Comparison of ENCODE assay signal across 8 mouse cellular contexts in the genomic region with DNA sequence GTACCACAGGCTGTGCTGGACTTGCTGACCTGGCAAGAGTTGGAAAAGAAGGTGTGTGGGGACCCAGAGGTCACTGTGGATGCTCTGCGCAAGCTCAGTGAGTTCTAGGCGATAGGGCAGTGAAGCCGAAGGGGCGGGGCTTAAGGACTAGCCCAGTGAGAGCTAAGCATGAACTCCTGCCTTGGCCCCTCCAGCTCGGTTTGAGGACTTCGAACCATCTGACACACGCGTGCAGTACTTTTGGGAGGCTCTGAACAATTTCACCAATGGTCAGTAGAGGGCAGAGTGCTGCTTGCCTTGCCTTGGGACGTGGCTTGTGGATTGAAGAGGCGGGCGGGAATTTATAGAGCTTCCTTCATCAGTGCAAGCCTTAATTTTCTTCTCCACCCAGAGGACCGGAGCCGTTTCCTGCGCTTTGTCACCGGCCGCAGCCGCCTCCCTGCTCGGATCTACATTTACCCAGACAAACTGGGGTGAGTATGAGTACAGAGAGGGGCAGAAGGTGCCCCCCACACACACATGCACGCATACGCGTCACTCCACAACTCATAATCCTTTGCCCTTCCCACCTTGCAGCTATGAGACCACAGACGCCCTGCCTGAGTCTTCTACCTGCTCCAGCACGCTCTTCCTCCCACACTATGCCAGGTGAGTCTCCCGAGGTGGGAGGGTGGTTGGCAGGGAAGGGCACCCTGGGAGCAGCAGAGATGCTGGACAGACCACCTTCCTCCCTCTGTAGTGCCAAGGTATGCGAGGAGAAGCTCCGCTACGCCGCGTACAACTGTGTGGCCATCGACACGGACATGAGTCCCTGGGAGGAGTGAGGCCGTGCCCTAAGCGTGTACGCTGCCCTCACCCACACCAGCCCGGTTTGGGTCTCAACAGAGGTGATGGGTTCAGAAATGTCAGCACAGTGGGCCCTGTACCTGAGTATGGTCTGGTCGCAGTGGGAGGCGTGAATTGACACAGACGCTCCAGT. TPM values are rescaled to one million over a fixed set of nuclear protein-coding genes. Genes with fewer than 3 reads are reported as not detected.
DNase-seq lines count a peak whose midpoint lies in the region; ATAC-seq and TF ChIP-seq lines count a peak whose summit lies in the region.

No protein-coding gene starts in this region.

- no peaks in the 10 kb centered on the region for H3K27me3 ChIP-seq in C2C12 (ENCODE audit: control insufficient read depth, insufficient read depth, insufficient read length)
- H3K27me3 ChIP-seq in heart, embryonic 11.5 days (ENCODE audit: control insufficient read depth, insufficient read depth, low read length) = no peaks in the 10 kb centered on the region
- no peaks in the 10 kb centered on the region for H3K27me3 ChIP-seq in kidney, embryonic 14.5 days (ENCODE audit: control insufficient read depth, insufficient read depth, low read length)
- no peaks in the 10 kb centered on the region for H3K27me3 ChIP-seq in liver, embryonic 13.5 days

- no peaks in the 10 kb centered on the region for H3K9me3 ChIP-seq in heart, embryonic 11.5 days (replicated peaks; ENCODE audit: control insufficient read depth, low read length)
- no peaks in the 10 kb centered on the region for H3K9me3 ChIP-seq in kidney, embryonic 14.5 days (ENCODE audit: control insufficient read depth, low read length)
- H3K9me3 ChIP-seq in liver, embryonic 13.5 days (replicated peaks) = no peaks in the 10 kb centered on the region

- WGBS in heart, embryonic 11.5 days (ENCODE audit: insufficient replicate concordance) = 52% methylated on average over 38 of the region's 38 CpGs
- WGBS in kidney, embryonic 14.5 days = 54% methylated on average over 38 of the region's 38 CpGs
- WGBS in liver, embryonic 13.5 days (ENCODE audit: insufficient replicate concordance) = 61% methylated on average over 38 of the region's 38 CpGs

- ATAC-seq in heart, embryonic 11.5 days (replicated peaks; ENCODE audit: insufficient number of reproducible peaks, low FRiP score, low TSS enrichment) = peak; percentile 25; the same call in 1 of the 2 replicates
- ATAC-seq in kidney, embryonic 14.5 days (ENCODE audit: low FRiP score, low TSS enrichment) = peak; percentile 66
- ATAC-seq in liver, embryonic 13.5 days (ENCODE audit: low read depth) = peak; percentile 57

- peak; percentile 33 for TF ChIP-seq CTCF in C2C12 (IDR thresholded peaks at IDR 0.05; ENCODE audit: control insufficient read depth, insufficient read depth, insufficient read length)

- no peaks in the 10 kb centered on the region for H3K4me1 ChIP-seq in heart, embryonic 11.5 days (ENCODE audit: control insufficient read depth, insufficient read depth, low read length)
- no peaks in the 10 kb centered on the region for H3K4me1 ChIP-seq in kidney, embryonic 14.5 days (ENCODE audit: control insufficient read depth, insufficient read depth, low read length)
- H3K4me1 ChIP-seq in liver, embryonic 13.5 days (replicated peaks) = peaks cover 7% of the 10 kb centered on the region

- no peak overlapping the region for H3ac ChIP-seq in C2C12 (ENCODE audit: control insufficient read depth, insufficient read length, low read depth)

- H3K79me3 ChIP-seq in C2C12 (ENCODE audit: low read depth) = no peaks in the 10 kb centered on the region

- H3K4me2 ChIP-seq in heart, embryonic 11.5 days = no peak overlapping the region
- H3K4me2 ChIP-seq in kidney, embryonic 14.5 days (replicated peaks; ENCODE audit: low read depth, low read length) = no peak overlapping the region
- H3K4me2 ChIP-seq in liver, embryonic 13.5 days = no peak overlapping the region

- no peak overlapping the region for H3K4me3 ChIP-seq in C2C12 (ENCODE audit: insufficient read depth, poor library complexity, severe bottlenecking)
- no peak overlapping the region for H3K4me3 ChIP-seq in heart, embryonic 11.5 days (ENCODE audit: low read depth, low read length)
- no peak overlapping the region for H3K4me3 ChIP-seq in kidney, embryonic 14.5 days (ENCODE audit: low read length)
- H3K4me3 ChIP-seq in liver, embryonic 13.5 days (replicated peaks) = no peak overlapping the region

- no peak overlapping the region for H3K27ac ChIP-seq in heart, embryonic 11.5 days (ENCODE audit: low read depth, low read length)
- no peak overlapping the region for H3K27ac ChIP-seq in kidney, embryonic 14.5 days (ENCODE audit: low read depth, low read length)
- H3K27ac ChIP-seq in liver, embryonic 13.5 days = no peak overlapping the region

- H3K9ac ChIP-seq in heart, embryonic 11.5 days (ENCODE audit: low read depth, low read length) = 0 out of 2 replicates have a peak overlapping the region, but pooled peaks have one; percentile 18
- no peak overlapping the region for H3K9ac ChIP-seq in kidney, embryonic 14.5 days (ENCODE audit: low read depth, low read length)
- H3K9ac ChIP-seq in liver, embryonic 13.5 days = no peak overlapping the region

- H3K79me2 ChIP-seq in C2C12 (ENCODE audit: control insufficient read depth, insufficient read depth) = no peaks in the 10 kb centered on the region

- H3K36me3 ChIP-seq in C2C12 (ENCODE audit: control insufficient read depth, insufficient read depth) = peaks cover 11% of the 10 kb centered on the region
- peaks cover 3% of the 10 kb centered on the region; the same call in 1 of the 2 replicates for H3K36me3 ChIP-seq in heart, embryonic 11.5 days (ENCODE audit: control insufficient read depth, insufficient read depth, low read length)
- peaks cover 28% of the 10 kb centered on the region; the same call in 1 of the 2 replicates for H3K36me3 ChIP-seq in kidney, embryonic 14.5 days (ENCODE audit: control insufficient read depth, insufficient read depth, low read length)
- H3K36me3 ChIP-seq in liver, embryonic 13.5 days = peaks cover 63% of the 10 kb centered on the region

- peak; percentile 49 for DNase-seq in adrenal gland, adult 8-10 months
- DNase-seq in embryo, embryonic 11.5 days (ENCODE audit: low read depth, low spot score) = peak; percentile 68
- DNase-seq in liver, embryonic 13.5 days = peak; percentile 45
- peak; percentile 59 for DNase-seq in neural tube, embryonic 10.5 days (ENCODE audit: extremely low spot score, low spot score)
- DNase-seq in testis, postnatal 14 days (ENCODE audit: low spot score) = peak; percentile 64

TF ChIP-seq in C2C12, 6 proteins besides CTCF, POLR2A, EP300 and RAD21:
- TF ChIP-seq USF1 (IDR thresholded peaks at IDR 0.05; ENCODE audit: low read depth) = no peak
- TF ChIP-seq FOSL1 (IDR thresholded peaks at IDR 0.05; ENCODE audit: insufficient read depth, low read length, poor library complexity, severe bottlenecking) = no peak
- no peak for TF ChIP-seq CEBPB (IDR thresholded peaks at IDR 0.05; ENCODE audit: low read depth)
- TF ChIP-seq MYOG (IDR thresholded peaks at IDR 0.05; ENCODE audit: control insufficient read depth, extremely low read depth, insufficient read length) = no peak

RNA-seq across cellular contexts. Expression of a gene that starts 7.7 kb away (rescaled TPM):
- polyA plus RNA-seq in C2C12 (2012; fragmentation: generic; extraction: Trizol) = 13.3 TPM
- 10 to 100 TPM; 29.5 to 41.4 (median 34.6) TPM for total RNA-seq in adrenal gland, adult 8-10 months (2022)
- 4.3 and 6.4 TPM in 2 replicates for polyA plus RNA-seq in heart, embryonic 11.5 days (2014; fragmentation: Nextera tagmentation; extraction: Ambion mirVana)
- 4.5 and 7.6 TPM in 2 replicates for polyA plus RNA-seq in kidney, embryonic 14.5 days (2014; fragmentation: Nextera tagmentation; extraction: Ambion mirVana)
- polyA plus RNA-seq in liver, embryonic 13.5 days (2015; fragmentation: Nextera tagmentation; extraction: Ambion mirVana) = 7.8 and 7.9 TPM in 2 replicates

RNA-seq across cellular contexts. Expression of a gene that starts 8.6 kb away (rescaled TPM):
- polyA plus RNA-seq in C2C12 (2012; fragmentation: generic; extraction: Trizol) = 50.7 TPM
- total RNA-seq in adrenal gland, adult 8-10 months (2022) = 100 to 1,000 TPM; 123 to 137 (median 128) TPM
- 123 and 140 TPM in 2 replicates for polyA plus RNA-seq in heart, embryonic 11.5 days (2014; fragmentation: Nextera tagmentation; extraction: Ambion mirVana)
- 83.9 and 101 TPM in 2 replicates for polyA plus RNA-seq in kidney, embryonic 14.5 days (2014; fragmentation: Nextera tagmentation; extraction: Ambion mirVana)
- polyA plus RNA-seq in liver, embryonic 13.5 days (2015; fragmentation: Nextera tagmentation; extraction: Ambion mirVana) = 558 and 568 TPM in 2 replicates

RNA-seq across cellular contexts. Expression of a gene that starts 16.4 kb away (rescaled TPM):
- polyA plus RNA-seq in C2C12 (2012; fragmentation: generic; extraction: Trizol) = 41.6 TPM
- total RNA-seq in adrenal gland, adult 8-10 months (2022) = 10 to 100 TPM; 32.2 to 40.2 (median 33.8) TPM
- polyA plus RNA-seq in heart, embryonic 11.5 days (2014; fragmentation: Nextera tagmentation; extraction: Ambion mirVana) = 34.1 and 36.9 TPM in 2 replicates
- 52.9 and 53.2 TPM in 2 replicates for polyA plus RNA-seq in kidney, embryonic 14.5 days (2014; fragmentation: Nextera tagmentation; extraction: Ambion mirVana)
- 46.4 and 49.8 TPM in 2 replicates for polyA plus RNA-seq in liver, embryonic 13.5 days (2015; fragmentation: Nextera tagmentation; extraction: Ambion mirVana)
